Mouse (Mus musculus) forebrain, embryonic 10.5 days (tissue): ENCODE measurements at regions not wholly inside any gene's neighbourhood (a gene's known extent, or its start where the extent isn't known, plus 50 kb on each side); places are given as distances from the start of the nearest gene placed in this dataset.
"Not testable (repeated sequence)": the region's sequence is repeated elsewhere in the genome, so short reads cannot be mapped to it uniquely, and the experiment has no call there.

Experiments used
- DNase-seq: peaks from one replicate; pipeline ENCODE4 v3.0.0-alpha.2; 2017; ENCODE audit warnings: low spot score; ENCODE audit errors: extremely low spot score
- H3K27ac ChIP-seq: fragments of 300-500 bp; sonication (generic); 2 replicates; pipeline ENCODE4 v1.5.1; 2016; ENCODE audit warnings: mild to moderate bottlenecking
- H3K27me3 ChIP-seq: fragments of 300-500 bp; sonication (generic); 2 replicates; pipeline ENCODE4 v1.6.1; 2016; ENCODE audit warnings: mild to moderate bottlenecking; ENCODE audit not compliant: poor library complexity, severe bottlenecking
- H3K36me3 ChIP-seq: fragments of 300-500 bp; sonication (generic); replicated peaks from 2 replicates; pipeline ENCODE4 v1.6.1; 2016; ENCODE audit warnings: mild to moderate bottlenecking, moderate library complexity
- H3K4me1 ChIP-seq: fragments of 300-500 bp; sonication (generic); 2 replicates; pipeline ENCODE4 v1.6.1; 2016
- H3K4me3 ChIP-seq: fragments of 300-500 bp; sonication (generic); 2 replicates; pipeline ENCODE4 v1.5.1; 2016; ENCODE audit warnings: mild to moderate bottlenecking, moderate library complexity
- H3K9me3 ChIP-seq: fragments of 300-500 bp; sonication (generic); 2 replicates; pipeline ENCODE4 v1.6.1; 2016; ENCODE audit warnings: mild to moderate bottlenecking, moderate library complexity
- WGBS: fragments of 180-500 bp; shearing (Covaris S2); methylation state at CpG from one replicate; pipeline ENCODE4 v1.1.7; 2016; 5-methylcytosine and 5-hydroxymethylcytosine counted together

- peak; percentile 45 for DNase-seq
- H3K4me1 ChIP-seq, H3K27me3 ChIP-seq, H3K36me3 ChIP-seq, H3K9me3 ChIP-seq: not testable (repeated sequence)
- H3K27ac ChIP-seq, result peak overlapping the region; percentile 89
- WGBS, result 3% methylated on average over 63 of the region's 77 CpGs
- H3K4me3 ChIP-seq, result peak overlapping the region; percentile 61
These were observed 155.2 kb upstream of the 9030624G23Rik start for GRCm38 (mm10) chr12:24252071-24252874.
